Mouse (Mus musculus): ENCODE measurements around the gene Hsf4.

GRCm38 (mm10) chr8:105310118-105310517 is 40.5 kb downstream of the Hsf4 start:
- TF ChIP-seq CTCF (IDR thresholded peaks at IDR 0.05; ENCODE audit: control insufficient read depth, insufficient read depth, low read length) (no peak), POLR2A (IDR thresholded peaks at IDR 0.05; ENCODE audit: borderline replicate concordance, control insufficient read depth, low read depth, low read length) (no peak)

Measured in bone marrow, adult 2 months (tissue).